Mouse (Mus musculus) monocyte, adult 2 months (primary cell): ENCODE results near the gene Rab32.
A peak's percentile ranks its signal among the peaks of the same experiment; 100 is the strongest.
"Not testable (repeated sequence)": the region's sequence is repeated elsewhere in the genome, so short reads cannot be mapped to it uniquely, and the experiment has no call there.

Source experiments
- DNase-seq, 2 experiments: peaks; one replicate each; pipeline ENCODE4 v3.0.0; 2022; ENCODE audit warnings: low spot score in 2 of 2, low read depth in 1 of 2

Gene Rab32

GRCm38 (mm10) chr10:10557570-10558336 lies at the start of gene Rab32:
TSS of gene Rab32 (minus strand) at chr10:10558265.
- DNase-seq, result peak; percentile 94 to 98

- DNase-seq, result no peak
Measured at GRCm38 (mm10) chr10:10600771-10601170, 42.7 kb upstream of the Rab32 start.

- DNase-seq, result not testable (repeated sequence)
Measured at GRCm38 (mm10) chr10:10597495-10597894, 39.4 kb upstream of the Rab32 start.

- DNase-seq, result no peak
Measured at GRCm38 (mm10) chr10:10580811-10581210, 22.7 kb upstream of the Rab32 start.

GRCm38 (mm10) chr10:10579821-10580220 lies 21.8 kb upstream of the Rab32 start:
- DNase-seq, result no peak

- no peak for DNase-seq
Measured at GRCm38 (mm10) chr10:10558337-10558711, 259 bp upstream of the Rab32 start.

GRCm38 (mm10) chr10:10557085-10557484 lies 980 bp downstream of the Rab32 start:
- no peak for DNase-seq

- DNase-seq, result no peak
Measured at GRCm38 (mm10) chr10:10555676-10556075, 2.4 kb downstream of the Rab32 start.

- no peak for DNase-seq
Measured at GRCm38 (mm10) chr10:10555221-10555620, 2.8 kb downstream of the Rab32 start.

- no peak for DNase-seq
Measured at GRCm38 (mm10) chr10:10550134-10550533, 7.9 kb downstream of the Rab32 start.

GRCm38 (mm10) chr10:10546623-10547022 lies 11.4 kb downstream of the Rab32 start:
- no peak for DNase-seq

GRCm38 (mm10) chr10:10544955-10545354 lies 13.1 kb downstream of the Rab32 start:
- DNase-seq, result no peak
